Mouse (Mus musculus) layer of hippocampus, adult 11-12 months (tissue): ENCODE results near the gene Ccdc177.

Experiments used
- DNase-seq: peaks from one replicate; pipeline ENCODE4 v3.0.0; 2022; ENCODE audit warnings: low spot score

Ccdc177 gene

GRCm38 (mm10) chr12:80785005-80785404, 24.5 kb upstream of the Ccdc177 start:
- no peak for DNase-seq

GRCm38 (mm10) chr12:80783889-80784288, 23.4 kb upstream of the Ccdc177 start:
- no peak for DNase-seq

- no peak for DNase-seq
Measured at GRCm38 (mm10) chr12:80782892-80783291, 22.4 kb upstream of the Ccdc177 start.

- DNase-seq, result no peak
Measured at GRCm38 (mm10) chr12:80782190-80782589, 21.7 kb upstream of the Ccdc177 start.

- no peak for DNase-seq
Measured at GRCm38 (mm10) chr12:80779760-80780159, 19.3 kb upstream of the Ccdc177 start.

- DNase-seq, result no peak
Measured at GRCm38 (mm10) chr12:80778188-80778936, 17.9 kb upstream of the Ccdc177 start.

- DNase-seq, result no peak
Measured at GRCm38 (mm10) chr12:80776046-80776634, 15.7 kb upstream of the Ccdc177 start.

GRCm38 (mm10) chr12:80774786-80775185, 14.3 kb upstream of the Ccdc177 start:
- no peak for DNase-seq

GRCm38 (mm10) chr12:80769697-80770096, 9.2 kb upstream of the Ccdc177 start:
- peak; percentile 81 for DNase-seq

- no peak for DNase-seq
Measured at GRCm38 (mm10) chr12:80764116-80764515, 3.6 kb upstream of the Ccdc177 start.

GRCm38 (mm10) chr12:80762982-80763381, 2.5 kb upstream of the Ccdc177 start:
- no peak for DNase-seq

GRCm38 (mm10) chr12:80759713-80760395, 633 bp downstream of the Ccdc177 start:
- peak; percentile 32 for DNase-seq

GRCm38 (mm10) chr12:80759387-80759712, 1.1 kb downstream of the Ccdc177 start:
- no peak for DNase-seq

- DNase-seq, result no peak
Measured at GRCm38 (mm10) chr12:80758559-80759386, 1.7 kb downstream of the Ccdc177 start.

- DNase-seq, result no peak
Measured at GRCm38 (mm10) chr12:80757751-80758558, 2.5 kb downstream of the Ccdc177 start.

- DNase-seq, result no peak
Measured at GRCm38 (mm10) chr12:80751556-80751955, 8.9 kb downstream of the Ccdc177 start.

GRCm38 (mm10) chr12:80746031-80746813, 14.3 kb downstream of the Ccdc177 start:
- DNase-seq, result peak; percentile 46

GRCm38 (mm10) chr12:80744614-80745013, 15.9 kb downstream of the Ccdc177 start:
- DNase-seq, result no peak

- DNase-seq, result no peak
Measured at GRCm38 (mm10) chr12:80739482-80739881, 21.0 kb downstream of the Ccdc177 start.

GRCm38 (mm10) chr12:80737283-80737600, 23.2 kb downstream of the Ccdc177 start:
- DNase-seq, result no peak
